Mouse (Mus musculus) ES-Bruce4 (cell line): ENCODE measurements around the gene Asb13.

Experiments used
- CTCF ChIP-seq: IDR thresholded peaks from one replicate; pipeline ENCODE4 v1.8.1; 2011; ENCODE audit warnings: low read depth, low read length
- POLR2A ChIP-seq: IDR thresholded peaks from one replicate; pipeline ENCODE4 v1.8.1; 2011; ENCODE audit warnings: low read length; ENCODE audit not compliant: insufficient read depth

GRCm38 (mm10) chr13:3636797-3637196 lies 3.0 kb downstream of the Asb13 start:
- TF ChIP-seq POLR2A (no peak), CTCF (no peak)
